Mouse (Mus musculus) embryonic facial prominence, embryonic 11.5 days (tissue): Measurements from ENCODE around the gene Ywhab. TPM values are rescaled to one million over a fixed set of nuclear protein-coding genes. Genes with fewer than 3 reads are reported as not detected.

Source experiments
- polyA plus RNA-seq: library from polyadenylated mRNA; unstranded; fragments of >200 nt; fragmentation: Nextera tagmentation; extraction: Ambion mirVana; gene quantifications from 2 replicates; pipeline ENCODE4 v1.2.1, GENCODE M21; 2014

Gene Ywhab
- polyA plus RNA-seq, 1 experiment from 2014 or later = 344 TPM

Other genes starting within 250 kb of the Ywhab start
- gene Ada, start 244.7 kb upstream of the Ywhab start, polyA plus RNA-seq = 10.3 and 11.0 TPM in 2 replicates
- 0.71 TPM in 1 of 2 replicates, not detected in the other for gene Ccn5, start 174.1 kb upstream of the Ywhab start, polyA plus RNA-seq
- not detected in 2 replicates for gene Kcnk15, start 141.3 kb upstream of the Ywhab start, polyA plus RNA-seq
- 0.15 and 0.25 TPM in 2 replicates for gene Rims4, start 76.3 kb upstream of the Ywhab start, polyA plus RNA-seq
- gene Pabpc1l, start 30.5 kb downstream of the Ywhab start, polyA plus RNA-seq = 1.4 and 2.2 TPM in 2 replicates
- 26.5 and 31.4 TPM in 2 replicates for gene Stk4, start 75.4 kb downstream of the Ywhab start, polyA plus RNA-seq
- gene Tomm34, start 76.2 kb downstream of the Ywhab start, polyA plus RNA-seq = 60.5 and 61.0 TPM in 2 replicates
- 0.07 and 0.20 TPM in 2 replicates for gene Kcns1, start 176.2 kb downstream of the Ywhab start, polyA plus RNA-seq
- not detected in 2 replicates for gene Wfdc5, start 187.8 kb downstream of the Ywhab start, polyA plus RNA-seq
- not detected in 2 replicates for gene Wfdc12, start 195.6 kb downstream of the Ywhab start, polyA plus RNA-seq
- not detected in 2 replicates for gene Wfdc15a, start 205.2 kb downstream of the Ywhab start, polyA plus RNA-seq
- not detected in 2 replicates for gene Wfdc15b, start 226.7 kb downstream of the Ywhab start, polyA plus RNA-seq
- not detected in 2 replicates for gene Svs2, start 243.5 kb downstream of the Ywhab start, polyA plus RNA-seq